Mouse (Mus musculus) embryonic fibroblast, embryonic 13.5 days (primary cell): Measurements from ENCODE around the gene Actr8.

Experiments used
- CTCF ChIP-seq: IDR thresholded peaks from 2 replicates; pipeline ENCODE4 v1.5.1; 2011; ENCODE audit warnings: mild to moderate bottlenecking, control low read depth, low read length, moderate library complexity, borderline replicate concordance; ENCODE audit not compliant: insufficient read depth
- POLR2A ChIP-seq: IDR thresholded peaks from 2 replicates; pipeline ENCODE4 v1.6.1; 2011; ENCODE audit warnings: low read depth, mild to moderate bottlenecking, control low read depth, low read length, moderate library complexity

GRCm38 (mm10) chr14:30015008-30015407 lies 36.9 kb downstream of the Actr8 start:
- no peak for TF ChIP-seq POLR2A
- TF ChIP-seq CTCF = no peak
